Mouse (Mus musculus) MEL (cell line): ENCODE results near the gene Cables2. TPM values are rescaled to one million over a fixed set of nuclear protein-coding genes. Genes with fewer than 3 reads are reported as not detected.

ENCODE experiments used
- DNase-seq: peaks from one replicate; pipeline ENCODE4 v3.0.0; 2011; ENCODE audit warnings: low read depth, low spot score
- H3K27ac ChIP-seq: 2 replicates; pipeline ENCODE4 v1.5.1; 2012; ENCODE audit warnings: low read depth, mild to moderate bottlenecking, control low read depth, low read length, moderate library complexity; ENCODE audit not compliant: control insufficient read depth
- H3K27me3 ChIP-seq, 2 experiments: fragments of 150-350 bp in 1 of 2; sonication (generic) in 1 of 2; 2 replicates each; pipeline ENCODE4 v1.6.1; 2012; ENCODE audit warnings: low read length in 2 of 2, mild to moderate bottlenecking in 2 of 2, improper control_type of control experiment in 1 of 2, moderate library complexity in 1 of 2; ENCODE audit not compliant: insufficient read depth in 2 of 2, control insufficient read depth in 1 of 2
- H3K36me3 ChIP-seq, 2 experiments: 2 replicates each; pipeline ENCODE4 v1.6.1; 2012 to 2014; ENCODE audit warnings: low read length in 2 of 2, improper control_type of control experiment in 1 of 2, inconsistent platforms in 1 of 2, mild to moderate bottlenecking in 1 of 2; ENCODE audit not compliant: insufficient read depth in 2 of 2, control insufficient read depth in 1 of 2
- H3K4me1 ChIP-seq, 2 experiments: fragments of 150-350 bp in 1 of 2; sonication (generic) in 1 of 2; 2 replicates each; pipeline ENCODE4 v1.6.1; 2012; ENCODE audit warnings: low read length in 2 of 2, improper control_type of control experiment in 1 of 2, mild to moderate bottlenecking in 1 of 2; ENCODE audit not compliant: insufficient read depth in 2 of 2, control insufficient read depth in 1 of 2
- H3K4me3 ChIP-seq, 2 experiments: fragments of 150-350 bp in 1 of 2; sonication (generic) in 1 of 2; 2 replicates each; pipeline ENCODE4 v1.5.1; 2012; ENCODE audit warnings: low read depth in 2 of 2, low read length in 2 of 2, mild to moderate bottlenecking in 2 of 2, moderate library complexity in 2 of 2, control low read depth in 1 of 2, improper control_type of control experiment in 1 of 2; ENCODE audit not compliant: control insufficient read depth in 1 of 2, insufficient read depth in 1 of 2
- H3K79me2 ChIP-seq: 2 replicates; pipeline ENCODE4 v1.6.1; 2012; ENCODE audit warnings: mild to moderate bottlenecking, low read length, moderate library complexity; ENCODE audit not compliant: control insufficient read depth, poor library complexity, insufficient read depth
- H3K9ac ChIP-seq: 2 replicates; pipeline ENCODE4 v1.6.1; 2012; ENCODE audit warnings: low read depth, mild to moderate bottlenecking, control low read depth, low read length, moderate library complexity; ENCODE audit not compliant: control insufficient read depth, poor library complexity, severe bottlenecking
- H3K9me3 ChIP-seq: fragments of 150-350 bp; sonication (generic); replicated peaks from 2 replicates; pipeline ENCODE4 v1.6.1; 2012; ENCODE audit warnings: mild to moderate bottlenecking, low read length, improper control_type of control experiment, moderate library complexity; ENCODE audit not compliant: insufficient read depth
- BHLHE40 ChIP-seq: IDR thresholded peaks from 2 replicates; pipeline ENCODE4 v1.6.1; 2012; ENCODE audit warnings: low read depth, mild to moderate bottlenecking, inconsistent platforms, low read length, improper control_type of control experiment, borderline replicate concordance
- ELF1 ChIP-seq: IDR thresholded peaks from 2 replicates; pipeline ENCODE4 v1.6.1; 2014; ENCODE audit warnings: low read depth, mild to moderate bottlenecking, inconsistent platforms, low read length, improper control_type of control experiment, moderate library complexity
- HCFC1 ChIP-seq: IDR thresholded peaks from 2 replicates; pipeline ENCODE4 v1.6.1; 2012; ENCODE audit warnings: low read depth, mild to moderate bottlenecking, inconsistent platforms, low read length, improper control_type of control experiment, moderate library complexity
- JUND ChIP-seq: IDR thresholded peaks from 2 replicates; pipeline ENCODE4 v1.6.1; 2011; ENCODE audit warnings: low read depth, mild to moderate bottlenecking, improper control_type of control experiment, low read length
- MAFK ChIP-seq: IDR thresholded peaks from 2 replicates; pipeline ENCODE4 v1.6.1; 2011; ENCODE audit warnings: low read depth, mild to moderate bottlenecking, low read length, improper control_type of control experiment, borderline replicate concordance
- MAX ChIP-seq: IDR thresholded peaks from 2 replicates; pipeline ENCODE4 v1.6.1; 2011; ENCODE audit warnings: low read length, improper control_type of control experiment
- MAZ ChIP-seq: IDR thresholded peaks from 2 replicates; pipeline ENCODE4 v1.6.1; 2012; ENCODE audit warnings: low read depth, mild to moderate bottlenecking, inconsistent platforms, low read length, improper control_type of control experiment
- MEF2A ChIP-seq: IDR thresholded peaks from 2 replicates; pipeline ENCODE4 v1.6.1; 2014; ENCODE audit warnings: low read depth, mild to moderate bottlenecking, inconsistent platforms, low read length, improper control_type of control experiment; ENCODE audit not compliant: poor library complexity, insufficient replicate concordance, severe bottlenecking; ENCODE audit errors: extremely low read depth
- MYC ChIP-seq: IDR thresholded peaks from 2 replicates; pipeline ENCODE4 v1.6.1; 2011; ENCODE audit warnings: low read depth, mild to moderate bottlenecking, low read length, improper control_type of control experiment, moderate library complexity
- NELFE ChIP-seq: IDR thresholded peaks from 2 replicates; pipeline ENCODE4 v1.6.1; 2011; ENCODE audit warnings: low read depth, low read length, improper control_type of control experiment
- POLR2A ChIP-seq, 2 experiments: IDR thresholded peaks; 2 replicates each; pipeline ENCODE4 v1.6.1; 2011 to 2012; ENCODE audit warnings: low read length in 2 of 2, mild to moderate bottlenecking in 2 of 2, control low read depth in 1 of 2, improper control_type of control experiment in 1 of 2, low read depth in 1 of 2, moderate library complexity in 1 of 2; ENCODE audit not compliant: control insufficient read depth in 1 of 2, insufficient read depth in 1 of 2, poor library complexity in 1 of 2
- POLR2AphosphoS2 ChIP-seq: IDR thresholded peaks from 2 replicates; pipeline ENCODE4 v1.6.1; 2011; ENCODE audit warnings: low read length, improper control_type of control experiment
- POLR2AphosphoS5 ChIP-seq: IDR thresholded peaks from 2 replicates; pipeline ENCODE4 v1.6.1; 2012; ENCODE audit warnings: low read depth, borderline replicate concordance, mild to moderate bottlenecking, inconsistent platforms, low read length, moderate library complexity, mixed read lengths
- RAD21 ChIP-seq: IDR thresholded peaks from 2 replicates; pipeline ENCODE4 v1.6.1; 2011; ENCODE audit warnings: mild to moderate bottlenecking, low read depth, low read length, improper control_type of control experiment
- SIN3A ChIP-seq: IDR thresholded peaks from 2 replicates; pipeline ENCODE4 v1.6.1; 2012; ENCODE audit warnings: low read length, improper control_type of control experiment, inconsistent platforms
- SMC3 ChIP-seq: IDR thresholded peaks from 2 replicates; pipeline ENCODE4 v1.6.1; 2011; ENCODE audit warnings: low read depth, low read length, improper control_type of control experiment
- TAL1 ChIP-seq: IDR thresholded peaks from 2 replicates; pipeline ENCODE4 v1.6.1; 2012; ENCODE audit warnings: mild to moderate bottlenecking, inconsistent platforms, low read length, moderate library complexity, mixed read lengths
- UBTF ChIP-seq: IDR thresholded peaks from 2 replicates; pipeline ENCODE4 v1.6.1; 2012; ENCODE audit warnings: low read depth, mild to moderate bottlenecking, inconsistent platforms, low read length, improper control_type of control experiment, moderate library complexity, borderline replicate concordance; ENCODE audit not compliant: insufficient read depth
- ZKSCAN1 ChIP-seq: IDR thresholded peaks from 2 replicates; pipeline ENCODE4 v1.6.1; 2012; ENCODE audit warnings: low read depth, mild to moderate bottlenecking, inconsistent platforms, low read length, improper control_type of control experiment, moderate library complexity
- ZMIZ1 ChIP-seq: IDR thresholded peaks from 2 replicates; pipeline ENCODE4 v1.6.1; 2012; ENCODE audit warnings: low read depth, mild to moderate bottlenecking, inconsistent platforms, low read length, improper control_type of control experiment, moderate library complexity
- ZNF384 ChIP-seq: IDR thresholded peaks from 2 replicates; pipeline ENCODE4 v1.6.1; 2012; ENCODE audit warnings: low read depth, mild to moderate bottlenecking, inconsistent platforms, low read length, improper control_type of control experiment
- polyA plus RNA-seq, 2 experiments: library from polyadenylated mRNA; stranded (reverse) in 1 of 2; unstranded in 1 of 2; fragments of >175 nt in 1 of 2; fragments of >200 nt in 1 of 2; gene quantifications; 2 replicates each; pipeline versions ENCODE4 v1.2.1 to v1.2.4; 2012; ENCODE audit warnings: low replicate concordance in 2 of 2, low read depth in 1 of 2; ENCODE audit not compliant: insufficient read length in 2 of 2, insufficient read depth in 1 of 2, missing spikeins in 1 of 2
- total RNA-seq: library from RNA; depleted of rRNA; stranded (reverse); fragments of 300-350 nt; gene quantifications from 2 replicates; pipeline ENCODE4 v1.2.3, GENCODE M21; 2012

Cables2 gene
- total and polyA plus RNA-seq, 3 experiments: 10.7 to 16.7 TPM; not detected in 1

DNA sequence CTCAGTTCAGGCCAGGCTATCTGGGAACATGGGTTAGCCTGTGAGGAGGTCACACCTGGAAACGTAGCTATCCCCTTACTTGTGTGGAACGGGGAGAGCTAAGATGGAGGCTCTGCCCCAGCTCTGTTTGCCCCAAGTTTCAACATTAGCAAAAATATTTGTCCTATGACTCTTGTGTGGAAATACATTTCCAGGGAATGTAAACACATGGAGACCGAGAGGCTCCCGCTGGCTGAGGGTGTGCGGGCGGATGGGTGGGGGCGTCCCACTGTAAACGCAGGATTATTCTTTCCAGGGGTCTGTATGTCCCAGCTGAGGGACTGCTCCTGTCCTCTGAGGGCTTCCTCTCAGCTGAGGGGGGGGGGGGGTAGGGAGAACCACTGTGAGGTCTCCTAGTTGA, 38.9 kb downstream of the Cables2 start:
- Histone ChIP-seq H3K79me2 (no peaks in the 10 kb centered on the region), H3K27ac (peak overlapping the region; percentile 26), H3K4me1 (peaks cover 9 to 33% of the 10 kb centered on the region in 2 experiments), H3K36me3 (peaks cover 0 to 24% of the 10 kb centered on the region in 2 experiments; a peak in 2 of 4 replicates), H3K27me3 (no peaks in the 10 kb centered on the region), H3K9ac (peak overlapping the region; percentile 21), H3K9me3 (no peaks in the 10 kb centered on the region), H3K4me3 (no peak overlapping the region)
- no peak for DNase-seq
- no peak for TF ChIP-seq JUND
- TF ChIP-seq UBTF: no peak
- no peak for TF ChIP-seq MAZ
- TF ChIP-seq NELFE: no peak
- TF ChIP-seq POLR2AphosphoS5: no peak
- TF ChIP-seq MAFK: no peak
- no peak for TF ChIP-seq ZMIZ1
- TF ChIP-seq BHLHE40: no peak
- no peak for TF ChIP-seq TAL1

DNA sequence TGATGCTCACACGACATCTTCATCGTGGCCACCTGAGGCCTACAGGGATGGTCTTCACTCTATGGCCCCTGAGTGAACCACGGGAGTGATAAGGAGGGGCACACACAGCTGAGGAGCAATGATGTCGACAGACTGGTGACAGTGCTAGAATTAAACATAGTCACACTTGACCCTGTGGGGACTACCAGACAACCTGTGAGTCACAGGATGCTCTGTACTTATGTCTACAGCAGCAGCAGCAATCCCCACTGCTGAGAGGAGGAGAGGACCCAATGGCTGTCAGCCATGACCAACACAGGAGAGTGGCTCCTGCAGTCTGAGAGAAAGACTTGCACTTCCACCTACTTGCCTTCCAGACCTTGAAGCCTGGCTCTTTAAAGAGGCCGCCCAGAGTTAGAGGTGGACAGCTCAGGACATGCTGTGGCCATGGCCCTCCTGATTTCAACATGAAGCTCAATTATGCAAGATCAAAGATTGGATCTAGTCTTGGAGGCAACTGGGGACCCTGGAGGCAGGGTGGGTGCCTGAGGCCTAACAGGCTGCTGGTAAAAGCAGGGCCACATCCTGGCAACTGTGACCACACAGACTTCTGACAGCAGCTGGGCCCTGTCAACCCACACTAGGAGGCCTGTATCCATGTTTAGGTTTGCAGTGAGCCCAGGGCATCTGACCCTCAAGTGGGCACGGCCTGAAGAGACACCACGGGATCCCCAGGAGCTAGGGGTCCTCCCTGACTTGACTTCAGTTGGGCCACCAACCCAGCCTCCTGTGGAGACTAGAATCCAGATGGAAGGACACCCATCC, 40.0 kb downstream of the Cables2 start:
- H3K4me3 ChIP-seq: no peak overlapping the region

More for the DNA sequence above, 40.0 kb downstream of the Cables2 start:
- Histone ChIP-seq H3K9me3 (no peaks in the 10 kb centered on the region), H3K27ac (no peak overlapping the region), H3K4me1 (peaks cover 9 to 26% of the 10 kb centered on the region in 2 experiments), H3K9ac (no peak overlapping the region), H3K27me3 (no peaks in the 10 kb centered on the region), H3K36me3 (peaks cover 0 to 19% of the 10 kb centered on the region in 2 experiments; a peak in 2 of 4 replicates), H3K79me2 (no peaks in the 10 kb centered on the region)
- TF ChIP-seq ZNF384: no peak
- TF ChIP-seq MAX: no peak
- no peak for TF ChIP-seq POLR2A (IDR thresholded peaks at IDR 0.05; ENCODE audit: control insufficient read depth in 1 of 2, insufficient read depth in 1 of 2, low read depth in 1 of 2, low read length in 2 of 2, poor library complexity in 1 of 2)
- TF ChIP-seq POLR2AphosphoS2: no peak
- no peak for TF ChIP-seq RAD21
- TF ChIP-seq NELFE: no peak
- TF ChIP-seq MYC: no peak
- TF ChIP-seq ZKSCAN1: no peak
- no peak for TF ChIP-seq HCFC1
- no peak for TF ChIP-seq SMC3
- TF ChIP-seq ELF1: no peak
- TF ChIP-seq MAFK: no peak
- no peak for TF ChIP-seq SIN3A
- no peak for TF ChIP-seq MEF2A
- no peak for DNase-seq
